Mouse (Mus musculus) forebrain, embryonic 16.5 days (tissue): Measurements from ENCODE around the gene Sec22b. TPM values are rescaled to one million over a fixed set of nuclear protein-coding genes. Genes with fewer than 3 reads are reported as not detected.

Experiments used
- polyA plus RNA-seq: library from polyadenylated mRNA; unstranded; fragments of >200 nt; fragmentation: Nextera tagmentation; extraction: Ambion mirVana; gene quantifications from 2 replicates; pipeline ENCODE4 v1.2.1, GENCODE M21; 2015

Sec22b gene
- polyA plus RNA-seq, 1 experiment from 2014 or later: 108 TPM

Other genes with a start within 250 kb of the Sec22b start
- 11.0 and 13.3 TPM in 2 replicates for gene Prkab2, start 243.0 kb upstream of the Sec22b start, polyA plus RNA-seq
- gene Gm17651, start 226.5 kb upstream of the Sec22b start, polyA plus RNA-seq: not detected in 2 replicates
- gene Pde4dip, start 12.5 kb upstream of the Sec22b start, polyA plus RNA-seq: 82.1 and 83.9 TPM in 2 replicates
- 14.6 and 19.5 TPM in 2 replicates for gene Notch2, start 112.3 kb downstream of the Sec22b start, polyA plus RNA-seq